Mouse (Mus musculus) E14TG2a.4 (cell line): Measurements from ENCODE around the gene Senp2.

Source experiments
- CTCF ChIP-seq: conservative IDR thresholded peaks from 2 replicates; pipeline ENCODE4 v1.5.1; 2014; ENCODE audit warnings: low read length
- NANOG ChIP-seq: IDR thresholded peaks from 2 replicates; pipeline ENCODE4 v1.6.1; 2014; ENCODE audit warnings: borderline replicate concordance, low read length, mixed read lengths
- POU5F1 ChIP-seq: IDR thresholded peaks from 2 replicates; pipeline ENCODE4 v1.6.1; 2014; ENCODE audit warnings: low read length, borderline replicate concordance

GRCm38 (mm10) chr16:22076620-22076941 lies 67.3 kb downstream of the Senp2 start:
- TF ChIP-seq CTCF, result no peak
- no peak for TF ChIP-seq NANOG
- no peak for TF ChIP-seq POU5F1
